In genomic region chr7:76353469-76353868, GRCm38 (mm10) we compare ENCODE assay signal across 9 mouse cellular contexts.
DNase-seq lines count a peak whose midpoint lies in the region; ATAC-seq and TF ChIP-seq lines count a peak whose summit lies in the region.
"Had no signal": no experiment of that assay in that cellular context is flagged by ENCODE, and none has a peak within 500 bp of the region (broad histone marks: within the 10 kb centered on the region; RNA-seq: fewer than 3 reads in every experiment).

No protein-coding gene starts in this region.

- H3K4me1 ChIP-seq in forebrain, postnatal 0 days (ENCODE audit: insufficient read depth): no peaks in the 10 kb centered on the region
- H3K4me1 ChIP-seq in forebrain, embryonic 16.5 days (replicated peaks; ENCODE audit: control insufficient read depth, insufficient read depth, low read length): no peaks in the 10 kb centered on the region
- no peaks in the 10 kb centered on the region for H3K4me1 ChIP-seq in neural tube, embryonic 11.5 days (ENCODE audit: control insufficient read depth, insufficient read depth, low read length)
- H3K4me1 ChIP-seq in neural tube, embryonic 15.5 days: no peaks in the 10 kb centered on the region

- no peak for ATAC-seq in forebrain, postnatal 0 days
- ATAC-seq in forebrain, embryonic 16.5 days: no peak
- no peak for ATAC-seq in neural tube, embryonic 11.5 days (ENCODE audit: insufficient read depth, low FRiP score, low TSS enrichment)
- no peak for ATAC-seq in neural tube, embryonic 15.5 days (ENCODE audit: low FRiP score)

- TF ChIP-seq CTCF in forebrain, postnatal 0 days (IDR thresholded peaks at IDR 0.05; ENCODE audit: low read depth): 0 out of 2 replicates have a peak, but pooled peaks have one; percentile 13

- no peak overlapping the region for H3K4me3 ChIP-seq in forebrain, postnatal 0 days (ENCODE audit: low read depth, low read length)
- H3K4me3 ChIP-seq in forebrain, embryonic 16.5 days (replicated peaks; ENCODE audit: low read length): no peak overlapping the region
- H3K4me3 ChIP-seq in neural tube, embryonic 11.5 days (ENCODE audit: low read depth, low read length): no peak overlapping the region
- no peak overlapping the region for H3K4me3 ChIP-seq in neural tube, embryonic 15.5 days (replicated peaks)

- DNase-seq in forebrain, postnatal 0 days: no peak
- DNase-seq in neural tube, embryonic 11.5 days (ENCODE audit: low spot score): peak; percentile 27
- DNase-seq in induced T-regulatory cell, adult 2 months (ENCODE audit: low read depth): peak; percentile 39
- peak; percentile 83 for DNase-seq in thymus, postnatal 4 days
- no peak for DNase-seq in cerebellum, adult 9-10 months
- no peak for DNase-seq in kidney, postnatal 14 days
- DNase-seq: heart, postnatal 36 days had no signal

- WGBS in forebrain, postnatal 0 days: 56% methylated on average over 10 of the region's 10 CpGs
- WGBS in forebrain, embryonic 16.5 days: 59% methylated on average over 10 of the region's 10 CpGs
- WGBS in neural tube, embryonic 11.5 days: 50% methylated on average over 10 of the region's 10 CpGs
- WGBS in neural tube, embryonic 15.5 days: 45% methylated on average over 10 of the region's 10 CpGs

- no peaks in the 10 kb centered on the region for H3K27me3 ChIP-seq in forebrain, postnatal 0 days (ENCODE audit: insufficient read depth, low read length)
- no peaks in the 10 kb centered on the region for H3K27me3 ChIP-seq in forebrain, embryonic 16.5 days (replicated peaks; ENCODE audit: control insufficient read depth, insufficient read depth, low read length)
- H3K27me3 ChIP-seq in neural tube, embryonic 11.5 days (ENCODE audit: control insufficient read depth, insufficient read depth, low read length): no peaks in the 10 kb centered on the region
- no peaks in the 10 kb centered on the region for H3K27me3 ChIP-seq in neural tube, embryonic 15.5 days (replicated peaks)

- no peaks in the 10 kb centered on the region for H3K36me3 ChIP-seq in forebrain, postnatal 0 days (ENCODE audit: insufficient read depth)
- no peaks in the 10 kb centered on the region for H3K36me3 ChIP-seq in forebrain, embryonic 16.5 days (ENCODE audit: control insufficient read depth, insufficient read depth)
- H3K36me3 ChIP-seq in neural tube, embryonic 11.5 days (ENCODE audit: control insufficient read depth, insufficient read depth, low read length): no peaks in the 10 kb centered on the region
- H3K36me3 ChIP-seq in neural tube, embryonic 15.5 days: no peaks in the 10 kb centered on the region

- no peak overlapping the region for H3K4me2 ChIP-seq in forebrain, postnatal 0 days (ENCODE audit: low read depth)
- no peak overlapping the region for H3K4me2 ChIP-seq in forebrain, embryonic 16.5 days (ENCODE audit: low read length)
- H3K4me2 ChIP-seq in neural tube, embryonic 11.5 days (ENCODE audit: low read depth): no peak overlapping the region
- H3K4me2 ChIP-seq in neural tube, embryonic 15.5 days: no peak overlapping the region

- H3K9me3 ChIP-seq in forebrain, postnatal 0 days (ENCODE audit: low read length): no peaks in the 10 kb centered on the region
- H3K9me3 ChIP-seq in forebrain, embryonic 16.5 days (ENCODE audit: control insufficient read depth, low read length): peaks cover 7% of the 10 kb centered on the region
- H3K9me3 ChIP-seq in neural tube, embryonic 11.5 days (ENCODE audit: control insufficient read depth, low read length): no peaks in the 10 kb centered on the region
- H3K9me3 ChIP-seq in neural tube, embryonic 15.5 days (replicated peaks): no peaks in the 10 kb centered on the region

- H3K27ac ChIP-seq in forebrain, postnatal 0 days (ENCODE audit: low read depth, low read length): no peak overlapping the region
- H3K27ac ChIP-seq in forebrain, embryonic 16.5 days (ENCODE audit: low read length): no peak overlapping the region
- H3K27ac ChIP-seq in neural tube, embryonic 11.5 days (ENCODE audit: low read depth, low read length): no peak overlapping the region
- no peak overlapping the region for H3K27ac ChIP-seq in neural tube, embryonic 15.5 days (replicated peaks)

- no peak overlapping the region for H3K9ac ChIP-seq in forebrain, postnatal 0 days
- no peak overlapping the region for H3K9ac ChIP-seq in forebrain, embryonic 16.5 days (replicated peaks; ENCODE audit: low read depth, low read length)
- no peak overlapping the region for H3K9ac ChIP-seq in neural tube, embryonic 11.5 days (ENCODE audit: low read length)
- H3K9ac ChIP-seq in neural tube, embryonic 15.5 days (replicated peaks): no peak overlapping the region

Comparison
In these comparisons a context has a peak if more than half of its experiments do, and no peak if none do; other contexts are left out.
1. DNase-seq: peak in neural tube, embryonic 11.5 days (single experiment), induced T-regulatory cell, adult 2 months (single experiment) and thymus, postnatal 4 days (single experiment); none in forebrain, postnatal 0 days (single experiment), cerebellum, adult 9-10 months (single experiment) and kidney, postnatal 14 days (single experiment).